In the genomic region with DNA sequence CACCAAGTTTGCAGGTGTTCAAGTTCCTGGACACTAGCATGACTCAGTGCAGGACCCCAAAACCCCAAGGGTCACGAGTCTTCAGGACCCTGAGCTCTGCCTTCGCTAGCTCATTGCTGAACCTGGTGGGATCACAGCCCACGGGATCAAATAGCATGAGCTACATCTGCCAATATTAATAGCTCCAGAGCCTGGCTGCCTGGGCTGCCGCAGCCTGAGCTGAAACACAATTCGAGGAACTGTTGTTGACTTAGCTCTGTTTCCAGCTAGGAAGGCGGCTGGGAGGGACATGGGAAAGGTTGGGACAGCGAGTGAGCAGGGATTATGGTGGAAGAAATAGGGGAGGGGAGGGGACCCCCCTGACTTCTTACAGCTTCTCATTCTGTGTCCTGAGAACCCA, we compare ENCODE assay signal across 10 mouse cellular contexts. TPM values are rescaled to one million over a fixed set of nuclear protein-coding genes. Genes with fewer than 3 reads are reported as not detected.
DNase-seq lines count a peak whose midpoint lies in the region; ATAC-seq lines count a peak whose summit lies in the region.
"Had no signal": no experiment of that assay in that cellular context is flagged by ENCODE, and none has a peak within 500 bp of the region (broad histone marks: within the 10 kb centered on the region; RNA-seq: fewer than 3 reads in every experiment).

No protein-coding gene starts in this region.

- H3K27ac ChIP-seq in heart, embryonic 13.5 days (replicated peaks): peak overlapping the region; percentile 37; the same call in 1 of the 2 replicates
- no peak overlapping the region for H3K27ac ChIP-seq in heart, embryonic 12.5 days (ENCODE audit: poor library complexity, severe bottlenecking)
- H3K27ac ChIP-seq in neural tube, embryonic 13.5 days (replicated peaks): peak overlapping the region; percentile 24; the same call in 1 of the 2 replicates
- H3K27ac ChIP-seq in limb, embryonic 12.5 days: peak overlapping the region; percentile 84

- DNase-seq in neural tube, embryonic 10.5 days (ENCODE audit: extremely low spot score, low spot score): no peak
- no peak for DNase-seq in c-Kit-positive CD71-positive TER-119-positive erythroid progenitor cells, embryonic 14.5 days (ENCODE audit: low spot score)
- DNase-seq: cerebellum, adult 11 months; kidney, adult 11 months; retina, postnatal 1 day had no signal

- H3K4me1 ChIP-seq in heart, embryonic 13.5 days: peaks cover 71% of the 10 kb centered on the region
- peaks cover 69% of the 10 kb centered on the region for H3K4me1 ChIP-seq in heart, embryonic 12.5 days (replicated peaks)
- H3K4me1 ChIP-seq in neural tube, embryonic 13.5 days (replicated peaks): peaks cover 69% of the 10 kb centered on the region
- H3K4me1 ChIP-seq in limb, embryonic 12.5 days (replicated peaks): peaks cover 69% of the 10 kb centered on the region

- H3K4me3 ChIP-seq in heart, embryonic 13.5 days: no peak overlapping the region
- H3K4me3 ChIP-seq in heart, embryonic 12.5 days: no peak overlapping the region
- no peak overlapping the region for H3K4me3 ChIP-seq in neural tube, embryonic 13.5 days
- H3K4me3 ChIP-seq in limb, embryonic 12.5 days (replicated peaks): no peak overlapping the region

- peaks cover 6% of the 10 kb centered on the region for H3K36me3 ChIP-seq in heart, embryonic 13.5 days
- peaks cover 5% of the 10 kb centered on the region for H3K36me3 ChIP-seq in heart, embryonic 12.5 days
- 0 out of 2 replicates have a peak, but pooled peaks cover 3% of the 10 kb centered on the region for H3K36me3 ChIP-seq in neural tube, embryonic 13.5 days
- peaks cover 5% of the 10 kb centered on the region; the same call in 1 of the 2 replicates for H3K36me3 ChIP-seq in limb, embryonic 12.5 days

- H3K4me2 ChIP-seq in heart, embryonic 13.5 days: no peak overlapping the region
- no peak overlapping the region for H3K4me2 ChIP-seq in heart, embryonic 12.5 days
- no peak overlapping the region for H3K4me2 ChIP-seq in neural tube, embryonic 13.5 days
- no peak overlapping the region for H3K4me2 ChIP-seq in limb, embryonic 12.5 days

- H3K9ac ChIP-seq in heart, embryonic 13.5 days: no peak overlapping the region
- no peak overlapping the region for H3K9ac ChIP-seq in heart, embryonic 12.5 days
- peak overlapping the region; percentile 23; the same call in 1 of the 2 replicates for H3K9ac ChIP-seq in neural tube, embryonic 13.5 days
- no peak overlapping the region for H3K9ac ChIP-seq in limb, embryonic 12.5 days (replicated peaks)

- H3K9me3 ChIP-seq in heart, embryonic 13.5 days: no peaks in the 10 kb centered on the region
- H3K9me3 ChIP-seq in heart, embryonic 12.5 days (replicated peaks): no peaks in the 10 kb centered on the region
- H3K9me3 ChIP-seq in neural tube, embryonic 13.5 days: no peaks in the 10 kb centered on the region
- H3K9me3 ChIP-seq in limb, embryonic 12.5 days: no peaks in the 10 kb centered on the region

- no peak for ATAC-seq in heart, embryonic 13.5 days (ENCODE audit: extremely low read depth, insufficient number of reproducible peaks, low FRiP score, low TSS enrichment)
- no peak for ATAC-seq in heart, embryonic 12.5 days (ENCODE audit: insufficient number of reproducible peaks, low FRiP score)
- no peak for ATAC-seq in neural tube, embryonic 13.5 days (ENCODE audit: low read depth)
- ATAC-seq in limb, embryonic 12.5 days (ENCODE audit: insufficient number of reproducible peaks, insufficient read depth, low FRiP score, low TSS enrichment, low read depth): no peak
- ATAC-seq in erythroblast, adult 5-6 weeks (replicated peaks; ENCODE audit: low FRiP score, poor library complexity, severe bottlenecking): no peak

- 49% methylated on average over 7 of the region's 7 CpGs for WGBS in heart, embryonic 13.5 days
- WGBS in heart, embryonic 12.5 days: 55% methylated on average over 7 of the region's 7 CpGs
- WGBS in neural tube, embryonic 13.5 days: 66% methylated on average over 7 of the region's 7 CpGs
- WGBS in limb, embryonic 12.5 days: 36% methylated on average over 7 of the region's 7 CpGs

- no peaks in the 10 kb centered on the region for H3K27me3 ChIP-seq in heart, embryonic 13.5 days (replicated peaks)
- no peaks in the 10 kb centered on the region for H3K27me3 ChIP-seq in heart, embryonic 12.5 days (replicated peaks)
- no peaks in the 10 kb centered on the region for H3K27me3 ChIP-seq in neural tube, embryonic 13.5 days
- no peaks in the 10 kb centered on the region for H3K27me3 ChIP-seq in limb, embryonic 12.5 days

RNA-seq across cellular contexts. Expression of a gene that starts 23.8 kb away (rescaled TPM):
- polyA plus RNA-seq in heart, embryonic 13.5 days (2015; fragmentation: Nextera tagmentation; extraction: Ambion mirVana): 22.9 and 23.7 TPM in 2 replicates
- 31.4 and 32.8 TPM in 2 replicates for polyA plus RNA-seq in heart, embryonic 12.5 days (2016; fragmentation: Nextera tagmentation; extraction: Ambion mirVana)
- polyA plus RNA-seq in neural tube, embryonic 13.5 days (2015; fragmentation: Nextera tagmentation; extraction: Ambion mirVana): 20.4 and 21.2 TPM in 2 replicates
- polyA plus RNA-seq in limb, embryonic 12.5 days (2016; fragmentation: Nextera tagmentation; extraction: Ambion mirVana): 17.6 and 20.7 TPM in 2 replicates
- 13.6 and 28.2 TPM in 2 replicates for total RNA-seq in erythroblast, adult 5-6 weeks (2015; ENCODE audit: low replicate concordance)
- total RNA-seq in erythroblast, adult 5-6 weeks (2017; ENCODE audit: low replicate concordance): 39.8 and 43.4 TPM in 2 replicates

RNA-seq across cellular contexts. Expression of a gene that starts 48.5 kb away (rescaled TPM):
- 19.7 and 24.5 TPM in 2 replicates for polyA plus RNA-seq in heart, embryonic 13.5 days (2015; fragmentation: Nextera tagmentation; extraction: Ambion mirVana)
- polyA plus RNA-seq in heart, embryonic 12.5 days (2016; fragmentation: Nextera tagmentation; extraction: Ambion mirVana): 23.9 and 25.7 TPM in 2 replicates
- 72.8 and 78.2 TPM in 2 replicates for polyA plus RNA-seq in neural tube, embryonic 13.5 days (2015; fragmentation: Nextera tagmentation; extraction: Ambion mirVana)
- polyA plus RNA-seq in limb, embryonic 12.5 days (2016; fragmentation: Nextera tagmentation; extraction: Ambion mirVana): 90.7 and 91.8 TPM in 2 replicates
- total RNA-seq in erythroblast, adult 5-6 weeks (2015; ENCODE audit: low replicate concordance): 1.7 TPM in 1 of 2 replicates, not detected in the other
- 0.17 and 0.84 TPM in 2 replicates for total RNA-seq in erythroblast, adult 5-6 weeks (2017; ENCODE audit: low replicate concordance)
